Mouse (Mus musculus): Measurements from ENCODE around the gene Gm4297.
"Not testable (repeated sequence)": the region's sequence is repeated elsewhere in the genome, so short reads cannot be mapped to it uniquely, and the experiment has no call there.

Gm4297 gene

DNA sequence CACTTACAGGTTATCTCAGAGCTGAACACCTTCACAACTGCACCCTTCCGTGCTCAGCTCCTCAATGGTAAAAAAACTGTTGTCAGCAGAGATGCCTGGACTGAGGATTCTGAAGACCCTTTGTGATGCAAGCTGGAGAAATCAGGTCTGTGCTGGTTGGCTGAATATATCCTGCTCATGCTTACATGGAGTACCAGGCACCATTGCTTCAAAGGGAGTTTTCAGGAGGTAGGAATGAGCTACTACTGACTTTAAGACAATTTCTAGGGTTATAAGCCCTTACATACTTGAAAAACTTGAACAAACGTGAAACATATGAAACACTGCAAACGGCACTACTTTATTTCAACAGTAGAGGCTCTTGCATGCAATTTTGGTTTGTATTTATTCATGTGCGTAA lies at the start of gene Gm4297:
TSS of gene Gm4297 (minus strand) at position 101 of the 400 bp plus-strand sequence.
- not testable (repeated sequence) for DNase-seq

All from liver (tissue).